Mouse (Mus musculus): ENCODE measurements around the gene Agpat1.

The Agpat1 gene

GRCm38 (mm10) chr17:34637459-34637858 lies 33.4 kb downstream of the Agpat1 start:
- no peak for DNase-seq

- DNase-seq: peak in 1 of 2 experiments; percentile 22
These were observed 35.6 kb downstream of the Agpat1 start for GRCm38 (mm10) chr17:34639461-34640255.

GRCm38 (mm10) chr17:34640778-34641601 lies 36.9 kb downstream of the Agpat1 start:
- peak; percentile 85 to 89 for DNase-seq

- no peak for DNase-seq
These were observed 37.9 kb downstream of the Agpat1 start for GRCm38 (mm10) chr17:34641945-34642344.

GRCm38 (mm10) chr17:34643379-34643778 lies 39.3 kb downstream of the Agpat1 start:
- DNase-seq: no peak

- peak; percentile 79 to 82 for DNase-seq
These were observed 39.9 kb downstream of the Agpat1 start for GRCm38 (mm10) chr17:34643944-34644343.

GRCm38 (mm10) chr17:34644608-34645007 lies 40.5 kb downstream of the Agpat1 start, which contains the start of gene Fkbpl:
Gene Fkbpl, plus strand, starts transcription at chr17:34644764.
- DNase-seq: peak; percentile 95 to 99

GRCm38 (mm10) chr17:34645256-34645829 lies 41.3 kb downstream of the Agpat1 start:
- DNase-seq: no peak

GRCm38 (mm10) chr17:34645831-34646511 lies 41.9 kb downstream of the Agpat1 start:
- DNase-seq: no peak

- DNase-seq: peak; percentile 93 to 94
These were observed 43.1 kb downstream of the Agpat1 start, which contains the start of gene Atf6b for GRCm38 (mm10) chr17:34646906-34647787. Gene Atf6b, plus strand, starts transcription at chr17:34647146.

- DNase-seq: no peak
These were observed 44.3 kb downstream of the Agpat1 start for GRCm38 (mm10) chr17:34648141-34648890.

GRCm38 (mm10) chr17:34649106-34649864 lies 45.2 kb downstream of the Agpat1 start:
- no peak for DNase-seq

- no peak for DNase-seq
These were observed 46.7 kb downstream of the Agpat1 start for GRCm38 (mm10) chr17:34650781-34651180.

GRCm38 (mm10) chr17:34651507-34652221 lies 47.6 kb downstream of the Agpat1 start:
- DNase-seq: peak; percentile 36 to 43

- no peak for DNase-seq
These were observed 48.5 kb downstream of the Agpat1 start for GRCm38 (mm10) chr17:34652546-34652945.

- no peak for DNase-seq
These were observed 48.9 kb downstream of the Agpat1 start for GRCm38 (mm10) chr17:34652985-34653384.

GRCm38 (mm10) chr17:34653746-34654285 lies 49.8 kb downstream of the Agpat1 start:
- DNase-seq: peak; percentile 48 to 54

GRCm38 (mm10) chr17:34654392-34654791 lies 50.3 kb downstream of the Agpat1 start:
- peak; percentile 4 to 39 for DNase-seq

GRCm38 (mm10) chr17:34655160-34655559 lies 51.1 kb downstream of the Agpat1 start:
- no peak for DNase-seq
